Mouse (Mus musculus): ENCODE results near the gene Diaph2.

GRCm38 (mm10) chrX:129762649-129763048, 13.1 kb downstream of the Diaph2 start:
- TF ChIP-seq CTCF (IDR thresholded peaks at IDR 0.05; ENCODE audit: low read depth) (no peak), EP300 (optimal IDR thresholded peaks at IDR 0.05) (no peak)
